Mouse (Mus musculus): ENCODE measurements around the gene Cdh4. TPM values are rescaled to one million over a fixed set of nuclear protein-coding genes. Genes with fewer than 3 reads are reported as not detected.

Gene Cdh4
- total and polyA plus RNA-seq, 2 experiments from 2014 or later: 0.51 to 2.1 TPM

DNA sequence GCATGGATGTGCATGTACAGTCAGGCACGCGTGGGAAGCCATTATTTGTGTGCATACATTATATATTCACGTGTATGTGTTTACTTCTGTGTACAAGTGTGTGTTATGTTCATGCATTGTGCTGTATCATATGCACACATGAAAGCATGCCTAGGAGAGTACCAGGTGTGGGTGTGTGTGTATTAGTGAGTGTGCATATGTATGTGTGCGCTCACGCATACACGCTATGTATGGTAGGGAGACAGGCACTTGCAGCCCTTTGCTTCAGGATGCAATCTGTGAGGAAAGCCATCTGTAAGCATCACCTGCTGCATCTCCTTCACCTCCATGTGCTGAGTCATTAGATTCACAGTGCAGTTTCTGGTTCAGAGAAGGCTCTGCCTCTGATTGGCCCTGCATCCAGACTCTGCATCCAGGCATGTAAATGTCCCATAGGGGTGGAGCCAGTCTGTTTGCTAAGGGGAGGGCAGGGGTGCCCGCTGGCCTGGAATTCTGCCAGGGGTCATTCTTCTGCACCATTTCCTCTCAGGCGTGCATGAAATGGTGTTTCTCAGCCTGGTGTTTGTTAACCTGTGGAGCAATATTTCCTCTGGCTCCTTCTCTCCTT, 25.7 kb downstream of the Cdh4 start:
- TF ChIP-seq EP300 (IDR thresholded peaks at IDR 0.05; ENCODE audit: low read depth) (no peak), CTCF (IDR thresholded peaks at IDR 0.05; ENCODE audit: low read depth) (no peak)
- H3K4me3 ChIP-seq (ENCODE audit: low read depth, low read length): no peak overlapping the region
- H3K27ac ChIP-seq (ENCODE audit: low read depth): no peak overlapping the region
- no peak for DNase-seq (ENCODE audit: low spot score)
- H3K9me3 ChIP-seq (replicated peaks; ENCODE audit: control insufficient read depth, low read length): peaks cover 58% of the 10 kb centered on the region
- no peaks in the 10 kb centered on the region for H3K27me3 ChIP-seq (ENCODE audit: control insufficient read depth, insufficient read depth, low read length)
- no peak overlapping the region for H3K4me2 ChIP-seq (ENCODE audit: low read depth, low read length)
- no peak overlapping the region for H3K9ac ChIP-seq (replicated peaks; ENCODE audit: low read depth, low read length)
- H3K36me3 ChIP-seq (replicated peaks; ENCODE audit: control insufficient read depth, insufficient read depth, low read length): no peaks in the 10 kb centered on the region
- ATAC-seq (ENCODE audit: insufficient read depth, low read depth): no peak
- no peaks in the 10 kb centered on the region for H3K4me1 ChIP-seq (ENCODE audit: control insufficient read depth, insufficient read depth)
- WGBS: 85% methylated on average over 8 of the region's 8 CpGs

DNA sequence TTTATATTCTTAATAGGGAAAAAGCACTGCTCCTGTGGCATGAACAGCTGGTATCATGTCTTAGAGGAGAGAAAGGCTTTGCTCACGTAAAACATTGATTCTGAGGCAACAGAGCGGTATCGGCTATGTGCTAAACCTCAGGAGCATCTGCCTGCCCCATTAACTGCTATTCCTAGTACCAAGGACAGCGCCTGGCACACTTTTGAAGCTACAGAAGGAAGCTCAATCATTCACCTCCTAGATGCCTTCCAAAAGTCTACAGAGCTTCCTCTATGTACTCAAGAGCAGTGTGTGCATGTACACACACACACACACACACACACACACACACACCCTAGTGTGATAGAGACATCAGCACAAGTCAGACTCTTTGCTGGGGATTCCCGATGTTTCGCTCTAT, 34.4 kb downstream of the Cdh4 start:
- DNase-seq (ENCODE audit: low spot score): no peak
- no peak overlapping the region for H3K4me3 ChIP-seq (ENCODE audit: low read depth, low read length)
- 76% methylated on average over 6 of the region's 6 CpGs for WGBS

DNA sequence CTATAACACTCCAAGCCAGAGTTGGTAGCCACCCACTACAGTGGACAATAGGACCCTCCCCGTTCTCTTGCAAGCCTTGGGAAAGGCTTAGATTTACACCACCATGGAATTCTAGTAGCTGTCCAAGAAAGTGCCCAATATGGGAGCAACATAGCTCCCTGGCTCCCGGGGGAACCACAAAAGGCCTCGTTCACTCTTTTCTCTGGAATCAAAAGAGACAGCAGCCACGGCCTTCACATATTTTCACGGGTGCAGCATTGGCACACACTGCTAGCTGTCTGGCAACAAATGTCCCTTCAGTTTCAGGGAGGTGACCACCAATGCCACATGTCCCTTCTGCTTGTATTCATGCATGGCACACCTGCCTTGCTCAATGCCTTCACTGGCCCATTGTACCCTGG, 38.6 kb downstream of the Cdh4 start:
- no peak overlapping the region for H3K27ac ChIP-seq (ENCODE audit: low read depth)
- no peak for TF ChIP-seq EP300 (IDR thresholded peaks at IDR 0.05; ENCODE audit: low read depth)
- TF ChIP-seq CTCF (IDR thresholded peaks at IDR 0.05; ENCODE audit: low read depth): no peak
- no peak overlapping the region for H3K4me3 ChIP-seq (ENCODE audit: low read depth, low read length)
- no peak overlapping the region for H3K9ac ChIP-seq (replicated peaks; ENCODE audit: low read depth, low read length)
- no peak overlapping the region for H3K4me2 ChIP-seq (ENCODE audit: low read depth, low read length)
- WGBS: 72% methylated on average over 5 of the region's 5 CpGs
- DNase-seq (ENCODE audit: low spot score) (no peak), ATAC-seq (ENCODE audit: insufficient read depth, low read depth) (no peak)
- H3K4me1 ChIP-seq (ENCODE audit: control insufficient read depth, insufficient read depth): no peaks in the 10 kb centered on the region
- H3K9me3 ChIP-seq (replicated peaks; ENCODE audit: control insufficient read depth, low read length): no peaks in the 10 kb centered on the region
- no peaks in the 10 kb centered on the region for H3K27me3 ChIP-seq (ENCODE audit: control insufficient read depth, insufficient read depth, low read length)
- H3K36me3 ChIP-seq (replicated peaks; ENCODE audit: control insufficient read depth, insufficient read depth, low read length): no peaks in the 10 kb centered on the region

More for the DNA sequence above, 34.4 kb downstream of the Cdh4 start:
- no peaks in the 10 kb centered on the region for H3K4me1 ChIP-seq (ENCODE audit: control insufficient read depth, insufficient read depth)
- no peak overlapping the region for H3K4me2 ChIP-seq (ENCODE audit: low read depth, low read length)
- no peaks in the 10 kb centered on the region for H3K9me3 ChIP-seq (replicated peaks; ENCODE audit: control insufficient read depth, low read length)
- H3K27ac ChIP-seq (ENCODE audit: low read depth): no peak overlapping the region
- no peak overlapping the region for H3K9ac ChIP-seq (replicated peaks; ENCODE audit: low read depth, low read length)
- H3K36me3 ChIP-seq (replicated peaks; ENCODE audit: control insufficient read depth, insufficient read depth, low read length): no peaks in the 10 kb centered on the region
- no peak for TF ChIP-seq EP300 (IDR thresholded peaks at IDR 0.05; ENCODE audit: low read depth)
- no peak for TF ChIP-seq CTCF (IDR thresholded peaks at IDR 0.05; ENCODE audit: low read depth)
- no peak for ATAC-seq (ENCODE audit: insufficient read depth, low read depth)
- H3K27me3 ChIP-seq (ENCODE audit: control insufficient read depth, insufficient read depth, low read length): no peaks in the 10 kb centered on the region

DNA sequence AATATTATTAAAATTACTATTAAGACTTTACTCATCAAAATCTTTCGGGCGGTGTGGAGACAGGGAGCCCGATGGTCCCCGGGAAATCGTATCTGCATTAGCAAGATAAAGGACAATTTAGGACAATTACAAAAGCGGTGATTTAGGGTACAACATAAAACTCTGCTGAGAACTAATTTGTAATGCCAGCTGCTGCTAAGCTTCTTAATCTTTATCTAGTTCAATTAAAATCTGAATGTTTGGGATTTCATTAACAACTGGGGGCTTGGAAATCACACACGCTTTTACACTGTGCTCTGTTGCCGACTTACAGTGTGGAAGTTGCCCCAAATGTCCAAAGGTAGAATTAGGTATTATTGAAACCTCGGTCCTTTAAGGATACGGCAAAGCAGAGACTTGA, 39.1 kb downstream of the Cdh4 start:
- no peaks in the 10 kb centered on the region for H3K36me3 ChIP-seq (replicated peaks; ENCODE audit: control insufficient read depth, insufficient read depth, low read length)
- no peaks in the 10 kb centered on the region for H3K9me3 ChIP-seq (replicated peaks; ENCODE audit: control insufficient read depth, low read length)
- WGBS: 84% methylated on average over 10 of the region's 10 CpGs

DNA sequence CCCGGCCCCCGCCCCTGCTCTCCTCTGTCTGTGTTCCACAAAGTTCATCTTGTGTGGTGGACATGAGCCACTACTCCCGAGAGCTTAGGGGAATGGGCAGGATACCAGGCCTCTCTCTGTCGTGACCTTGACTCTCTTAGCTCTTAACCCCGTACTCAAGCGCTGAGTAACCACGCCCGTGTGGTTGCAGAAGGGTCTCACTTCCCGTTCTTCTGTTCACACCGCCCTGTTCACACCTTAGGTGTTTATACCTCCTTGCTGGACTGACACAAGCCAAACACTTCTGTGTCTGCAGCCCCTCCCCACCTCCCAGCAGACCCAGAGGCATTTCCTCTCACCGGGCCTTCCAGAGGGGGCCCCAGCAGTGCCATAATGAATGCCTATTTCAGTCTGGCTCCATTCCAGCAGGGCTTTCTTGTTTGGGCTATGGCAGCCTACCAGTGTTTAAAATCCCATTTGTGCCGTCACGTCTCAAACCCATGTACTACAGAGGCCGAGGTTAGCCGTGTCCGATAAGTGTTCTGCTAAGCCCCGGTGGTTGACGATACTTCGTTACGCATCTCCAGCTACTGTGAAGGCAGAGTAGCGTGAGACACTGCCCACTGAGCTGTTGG, 46.4 kb downstream of the Cdh4 start:
- no peak for ATAC-seq (ENCODE audit: insufficient read depth, low read depth)
- 79% methylated on average over 21 of the region's 21 CpGs for WGBS
- Histone ChIP-seq H3K27ac (ENCODE audit: low read depth) (no peak overlapping the region), H3K4me3 (ENCODE audit: low read depth, low read length) (no peak overlapping the region), H3K9ac (replicated peaks; ENCODE audit: low read depth, low read length) (no peak overlapping the region), H3K27me3 (ENCODE audit: control insufficient read depth, insufficient read depth, low read length) (no peaks in the 10 kb centered on the region), H3K4me1 (ENCODE audit: control insufficient read depth, insufficient read depth) (no peaks in the 10 kb centered on the region), H3K36me3 (replicated peaks; ENCODE audit: control insufficient read depth, insufficient read depth, low read length) (no peaks in the 10 kb centered on the region), H3K9me3 (replicated peaks; ENCODE audit: control insufficient read depth, low read length) (no peaks in the 10 kb centered on the region), H3K4me2 (ENCODE audit: low read depth, low read length) (no peak overlapping the region)
- DNase-seq (ENCODE audit: low spot score): no peak
- TF ChIP-seq EP300 (IDR thresholded peaks at IDR 0.05; ENCODE audit: low read depth) (no peak), CTCF (IDR thresholded peaks at IDR 0.05; ENCODE audit: low read depth) (no peak)

More for the DNA sequence above, 39.1 kb downstream of the Cdh4 start:
- Histone ChIP-seq H3K27me3 (ENCODE audit: control insufficient read depth, insufficient read depth, low read length) (no peaks in the 10 kb centered on the region), H3K4me2 (ENCODE audit: low read depth, low read length) (no peak overlapping the region), H3K9ac (replicated peaks; ENCODE audit: low read depth, low read length) (no peak overlapping the region), H3K4me3 (ENCODE audit: low read depth, low read length) (no peak overlapping the region), H3K4me1 (ENCODE audit: control insufficient read depth, insufficient read depth) (no peaks in the 10 kb centered on the region), H3K27ac (ENCODE audit: low read depth) (no peak overlapping the region)
- DNase-seq (ENCODE audit: low spot score) (no peak), ATAC-seq (ENCODE audit: insufficient read depth, low read depth) (no peak)
- TF ChIP-seq CTCF (IDR thresholded peaks at IDR 0.05; ENCODE audit: low read depth) (no peak), EP300 (IDR thresholded peaks at IDR 0.05; ENCODE audit: low read depth) (no peak)

DNA sequence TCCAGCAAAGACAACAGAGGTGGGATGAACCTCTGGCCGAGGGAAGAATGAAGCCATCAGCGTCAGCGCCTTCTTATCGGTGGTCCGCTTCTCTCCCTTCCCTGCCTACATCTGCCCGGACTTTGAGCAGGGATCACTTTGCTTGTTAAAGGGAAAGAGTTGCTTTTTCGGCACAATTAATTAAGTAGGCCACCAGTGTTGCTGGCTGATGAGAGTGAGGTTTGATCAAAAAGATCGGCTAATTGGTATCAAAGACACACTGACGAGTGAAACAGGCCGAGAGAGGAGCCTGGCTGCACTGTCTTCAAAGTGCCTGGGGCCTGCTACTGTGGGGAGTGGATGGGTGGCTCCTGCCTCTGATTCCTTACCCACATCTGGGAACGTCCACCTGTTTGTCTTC, 49.7 kb downstream of the Cdh4 start:
- TF ChIP-seq EP300 (IDR thresholded peaks at IDR 0.05; ENCODE audit: low read depth) (no peak), CTCF (IDR thresholded peaks at IDR 0.05; ENCODE audit: low read depth) (no peak)
- ATAC-seq (ENCODE audit: insufficient read depth, low read depth) (no peak), DNase-seq (ENCODE audit: low spot score) (no peak)
- Histone ChIP-seq H3K27me3 (ENCODE audit: control insufficient read depth, insufficient read depth, low read length) (no peaks in the 10 kb centered on the region), H3K9ac (replicated peaks; ENCODE audit: low read depth, low read length) (no peak overlapping the region), H3K4me3 (ENCODE audit: low read depth, low read length) (no peak overlapping the region), H3K36me3 (replicated peaks; ENCODE audit: control insufficient read depth, insufficient read depth, low read length) (no peaks in the 10 kb centered on the region), H3K4me1 (ENCODE audit: control insufficient read depth, insufficient read depth) (no peaks in the 10 kb centered on the region), H3K9me3 (replicated peaks; ENCODE audit: control insufficient read depth, low read length) (no peaks in the 10 kb centered on the region), H3K27ac (ENCODE audit: low read depth) (no peak overlapping the region), H3K4me2 (ENCODE audit: low read depth, low read length) (no peak overlapping the region)
- 49% methylated on average over 11 of the region's 11 CpGs for WGBS

Measured in heart, postnatal 0 days (tissue).